In genomic region chr2:74748436-74748995, GRCm38 (mm10) we compare ENCODE assay signal across 21 mouse cellular contexts. TPM values are rescaled to one million over a fixed set of nuclear protein-coding genes. Genes with fewer than 3 reads are reported as not detected.
A peak's percentile ranks its signal among the peaks of the same experiment; 100 is the strongest.
DNase-seq lines count a peak whose midpoint lies in the region; ATAC-seq and TF ChIP-seq lines count a peak whose summit lies in the region.
"Had no signal": no experiment of that assay in that cellular context is flagged by ENCODE, and none has a peak within 500 bp of the region (broad histone marks: within the 10 kb centered on the region; RNA-seq: fewer than 3 reads in every experiment).

No protein-coding gene starts in this region.

- H3K9me3 ChIP-seq in midbrain, embryonic 10.5 days (replicated peaks), result no peaks in the 10 kb centered on the region
- H3K9me3 ChIP-seq in midbrain, postnatal 0 days (ENCODE audit: low read length), result no peaks in the 10 kb centered on the region
- H3K9me3 ChIP-seq in hindbrain, embryonic 13.5 days, result no peaks in the 10 kb centered on the region
- no peaks in the 10 kb centered on the region for H3K9me3 ChIP-seq in neural tube, embryonic 12.5 days

- no peak overlapping the region for H3K27ac ChIP-seq in midbrain, embryonic 10.5 days (replicated peaks)
- no peak overlapping the region for H3K27ac ChIP-seq in midbrain, postnatal 0 days (ENCODE audit: low read depth, low read length)
- H3K27ac ChIP-seq in hindbrain, embryonic 13.5 days, result peak overlapping the region; percentile 98
- peak overlapping the region; percentile 96 for H3K27ac ChIP-seq in neural tube, embryonic 12.5 days
- H3K27ac ChIP-seq: layer of hippocampus, adult 2 months had no signal

- no peaks in the 10 kb centered on the region for H3K36me3 ChIP-seq in midbrain, embryonic 10.5 days
- H3K36me3 ChIP-seq in midbrain, postnatal 0 days (ENCODE audit: insufficient read depth, low read length), result no peaks in the 10 kb centered on the region
- H3K36me3 ChIP-seq in hindbrain, embryonic 13.5 days, result peaks cover 15% of the 10 kb centered on the region
- H3K36me3 ChIP-seq in neural tube, embryonic 12.5 days, result peaks cover 20% of the 10 kb centered on the region

- peaks cover 32% of the 10 kb centered on the region for H3K4me1 ChIP-seq in midbrain, embryonic 10.5 days
- no peaks in the 10 kb centered on the region for H3K4me1 ChIP-seq in midbrain, postnatal 0 days (ENCODE audit: insufficient read depth, low read length)
- H3K4me1 ChIP-seq in hindbrain, embryonic 13.5 days (replicated peaks), result peaks cover 79% of the 10 kb centered on the region
- peaks cover 93% of the 10 kb centered on the region for H3K4me1 ChIP-seq in neural tube, embryonic 12.5 days

- DNase-seq in cerebellum, postnatal 14 days, result peak; percentile 2 to 40
- no peak for DNase-seq in cerebellum, adult 9-11 months
- DNase-seq in midbrain, embryonic 10.5 days (ENCODE audit: low spot score), result peak; percentile 29
- no peak for DNase-seq in midbrain, postnatal 0 days (ENCODE audit: low spot score)
- DNase-seq in adrenal gland, postnatal 25 days, result no peak
- DNase-seq in MN1 (ENCODE audit: low spot score), result no peak
- DNase-seq: adrenal gland, postnatal 10 days; cerebellum, postnatal 36 days; heart, postnatal 10 days; kidney, adult 18-20 months; lung, embryonic 14.5 days; right cerebral cortex, postnatal 14 days had no signal

- peaks cover 100% of the 10 kb centered on the region for H3K27me3 ChIP-seq in midbrain, embryonic 10.5 days (ENCODE audit: low read depth, poor library complexity, severe bottlenecking)
- H3K27me3 ChIP-seq in midbrain, postnatal 0 days (ENCODE audit: insufficient read depth, low read length), result peaks cover 90% of the 10 kb centered on the region
- H3K27me3 ChIP-seq in hindbrain, embryonic 13.5 days, result peaks cover 75% of the 10 kb centered on the region
- H3K27me3 ChIP-seq in neural tube, embryonic 12.5 days (replicated peaks), result no peaks in the 10 kb centered on the region

- TF ChIP-seq CTCF in midbrain, postnatal 0 days (IDR thresholded peaks at IDR 0.05), result no peak

- 4% methylated on average over 9 of the region's 9 CpGs for WGBS in midbrain, embryonic 10.5 days
- 5% methylated on average over 9 of the region's 9 CpGs for WGBS in midbrain, postnatal 0 days
- WGBS in hindbrain, embryonic 13.5 days, result 3% methylated on average over 9 of the region's 9 CpGs
- WGBS in neural tube, embryonic 12.5 days, result 5% methylated on average over 9 of the region's 9 CpGs

- H3K9ac ChIP-seq in midbrain, postnatal 0 days (replicated peaks; ENCODE audit: low read length, poor library complexity, severe bottlenecking), result no peak overlapping the region
- peak overlapping the region; percentile 94 for H3K9ac ChIP-seq in hindbrain, embryonic 13.5 days
- peak overlapping the region; percentile 94 for H3K9ac ChIP-seq in neural tube, embryonic 12.5 days
- H3K9ac ChIP-seq: lung, embryonic 14.5 days had no signal

- no peak overlapping the region for H3K4me3 ChIP-seq in midbrain, embryonic 10.5 days
- no peak overlapping the region for H3K4me3 ChIP-seq in midbrain, postnatal 0 days (ENCODE audit: low read depth, low read length)
- H3K4me3 ChIP-seq in hindbrain, embryonic 13.5 days, result peak overlapping the region; percentile 50
- H3K4me3 ChIP-seq in neural tube, embryonic 12.5 days, result peak overlapping the region; percentile 52
- H3K4me3 ChIP-seq: layer of hippocampus, adult 2 months had no signal

- H3K4me2 ChIP-seq in midbrain, postnatal 0 days (ENCODE audit: low read depth, low read length, poor library complexity, severe bottlenecking), result no peak overlapping the region
- peak overlapping the region; percentile 71 for H3K4me2 ChIP-seq in hindbrain, embryonic 13.5 days
- H3K4me2 ChIP-seq in neural tube, embryonic 12.5 days (replicated peaks), result peak overlapping the region; percentile 74

- no peak for ATAC-seq in midbrain, postnatal 0 days (ENCODE audit: low FRiP score)
- ATAC-seq in hindbrain, embryonic 13.5 days (ENCODE audit: low FRiP score), result no peak
- no peak for ATAC-seq in neural tube, embryonic 12.5 days (ENCODE audit: low FRiP score, low read depth)

RNA-seq across cellular contexts. Expression of gene Hoxd1, which starts 14.3 kb away (rescaled TPM):
- not detected in 2 replicates for polyA plus RNA-seq in midbrain, embryonic 10.5 days (2016; fragmentation: Nextera tagmentation; extraction: Ambion mirVana)
- total RNA-seq in midbrain, postnatal 0 days (2014; rRNA removed), result not detected in 2 replicates
- not detected in 2 replicates for polyA plus RNA-seq in midbrain, postnatal 0 days (2015; fragmentation: Nextera tagmentation; extraction: Ambion mirVana)
- 1.6 and 2.5 TPM in 2 replicates for polyA plus RNA-seq in hindbrain, embryonic 13.5 days (2015; fragmentation: Nextera tagmentation; extraction: Ambion mirVana)
- polyA plus RNA-seq in neural tube, embryonic 12.5 days (2016; fragmentation: Nextera tagmentation; extraction: Ambion mirVana), result 6.8 and 7.8 TPM in 2 replicates
- total RNA-seq in adrenal gland, postnatal 25 days (2021), result not detected in 2 replicates
- total RNA-seq: adrenal gland, postnatal 10 days; gastrocnemius, adult 8-10 months; heart, adult 8-10 months; heart, postnatal 10 days had no signal
- polyA plus RNA-seq: forebrain, embryonic 14.5 days; testis, adult 2 months had no signal

RNA-seq across cellular contexts. Expression of gene Gm28230, which starts 22.0 kb away (rescaled TPM):
- polyA plus RNA-seq in midbrain, embryonic 10.5 days (2016; fragmentation: Nextera tagmentation; extraction: Ambion mirVana), result not detected in 2 replicates
- not detected in 2 replicates for total RNA-seq in midbrain, postnatal 0 days (2014; rRNA removed)
- polyA plus RNA-seq in midbrain, postnatal 0 days (2015; fragmentation: Nextera tagmentation; extraction: Ambion mirVana), result not detected in 2 replicates
- polyA plus RNA-seq in hindbrain, embryonic 13.5 days (2015; fragmentation: Nextera tagmentation; extraction: Ambion mirVana), result 1.3 and 1.5 TPM in 2 replicates
- 6.9 and 9.1 TPM in 2 replicates for polyA plus RNA-seq in neural tube, embryonic 12.5 days (2016; fragmentation: Nextera tagmentation; extraction: Ambion mirVana)
- total RNA-seq in adrenal gland, postnatal 25 days (2021), result 3.3 and 3.6 TPM in 2 replicates
- total RNA-seq: heart, adult 8-10 months; heart, postnatal 10 days; layer of hippocampus, adult 2 months; left cerebral cortex, postnatal 10 days had no signal
- polyA plus RNA-seq: forebrain, embryonic 14.5 days; liver, embryonic 11.5 days; lung, embryonic 14.5 days had no signal

RNA-seq across cellular contexts. Expression of gene Hoxd4, which starts 36.8 kb away (rescaled TPM):
- polyA plus RNA-seq in midbrain, embryonic 10.5 days (2016; fragmentation: Nextera tagmentation; extraction: Ambion mirVana), result not detected in 2 replicates
- 1.2 TPM in 1 of 2 replicates, not detected in the other for total RNA-seq in midbrain, postnatal 0 days (2014; rRNA removed)
- polyA plus RNA-seq in midbrain, postnatal 0 days (2015; fragmentation: Nextera tagmentation; extraction: Ambion mirVana), result not detected in 2 replicates
- polyA plus RNA-seq in hindbrain, embryonic 13.5 days (2015; fragmentation: Nextera tagmentation; extraction: Ambion mirVana), result 4.1 and 4.2 TPM in 2 replicates
- polyA plus RNA-seq in neural tube, embryonic 12.5 days (2016; fragmentation: Nextera tagmentation; extraction: Ambion mirVana), result 14.2 and 16.0 TPM in 2 replicates
- total RNA-seq in adrenal gland, postnatal 25 days (2021), result 27.8 and 34.1 TPM in 2 replicates
- total RNA-seq: layer of hippocampus, adult 2 months; left cerebral cortex, postnatal 10 days had no signal
- polyA plus RNA-seq: forebrain, embryonic 14.5 days; lung, embryonic 14.5 days had no signal

RNA-seq across cellular contexts. Expression of gene Hoxd3, which starts 36.8 kb away (rescaled TPM):
- polyA plus RNA-seq in midbrain, embryonic 10.5 days (2016; fragmentation: Nextera tagmentation; extraction: Ambion mirVana), result 0.06 TPM in 1 of 2 replicates, not detected in the other
- 11.6 TPM in 1 of 2 replicates, not detected in the other for total RNA-seq in midbrain, postnatal 0 days (2014; rRNA removed)
- polyA plus RNA-seq in midbrain, postnatal 0 days (2015; fragmentation: Nextera tagmentation; extraction: Ambion mirVana), result not detected in 2 replicates
- polyA plus RNA-seq in hindbrain, embryonic 13.5 days (2015; fragmentation: Nextera tagmentation; extraction: Ambion mirVana), result 76.0 and 82.5 TPM in 2 replicates
- polyA plus RNA-seq in neural tube, embryonic 12.5 days (2016; fragmentation: Nextera tagmentation; extraction: Ambion mirVana), result 55.9 and 68.9 TPM in 2 replicates
- 0.73 and 2.6 TPM in 2 replicates for total RNA-seq in adrenal gland, postnatal 25 days (2021)
- total RNA-seq: heart, postnatal 10 days; layer of hippocampus, adult 2 months; left cerebral cortex, postnatal 10 days had no signal
- polyA plus RNA-seq: forebrain, embryonic 14.5 days; lung, embryonic 14.5 days had no signal

RNA-seq across cellular contexts. Expression of gene Hoxd8, which starts 44.1 kb away (rescaled TPM):
- polyA plus RNA-seq in midbrain, embryonic 10.5 days (2016; fragmentation: Nextera tagmentation; extraction: Ambion mirVana), result not detected in 2 replicates
- 0.05 TPM in 1 of 2 replicates, not detected in the other for total RNA-seq in midbrain, postnatal 0 days (2014; rRNA removed)
- polyA plus RNA-seq in midbrain, postnatal 0 days (2015; fragmentation: Nextera tagmentation; extraction: Ambion mirVana), result not detected in 2 replicates
- 0.79 and 1.5 TPM in 2 replicates for polyA plus RNA-seq in hindbrain, embryonic 13.5 days (2015; fragmentation: Nextera tagmentation; extraction: Ambion mirVana)
- 20.8 and 21.4 TPM in 2 replicates for polyA plus RNA-seq in neural tube, embryonic 12.5 days (2016; fragmentation: Nextera tagmentation; extraction: Ambion mirVana)
- 27.2 and 33.9 TPM in 2 replicates for total RNA-seq in adrenal gland, postnatal 25 days (2021)
- total RNA-seq: layer of hippocampus, adult 2 months; left cerebral cortex, postnatal 10 days had no signal

Comparison
In these comparisons a context has a peak if more than half of its experiments do, and no peak if none do; other contexts are left out.
1. DNase-seq: peak in cerebellum, postnatal 14 days (2 of 2) and midbrain, embryonic 10.5 days (single experiment); none in cerebellum, adult 9-11 months (single experiment), midbrain, postnatal 0 days (single experiment), adrenal gland, postnatal 25 days (single experiment) and MN1 (single experiment).
2. H3K27ac ChIP-seq: peak in hindbrain, embryonic 13.5 days (single experiment) and neural tube, embryonic 12.5 days (single experiment); none in midbrain, embryonic 10.5 days (single experiment) and midbrain, postnatal 0 days (single experiment).
3. H3K4me3 ChIP-seq: peak in hindbrain, embryonic 13.5 days (single experiment) and neural tube, embryonic 12.5 days (single experiment); none in midbrain, embryonic 10.5 days (single experiment) and midbrain, postnatal 0 days (single experiment).